Mouse (Mus musculus): Measurements from ENCODE around the gene Wdcp. TPM values are rescaled to one million over a fixed set of nuclear protein-coding genes. Genes with fewer than 3 reads are reported as not detected.

The Wdcp gene
- 11.0 TPM for polyA plus RNA-seq (2017; shearing (Covaris generic))

GRCm38 (mm10) chr12:4842890-4843597 is at the start of gene Wdcp:
Gene Wdcp, plus strand, starts transcription at chr12:4843303.

DNA sequence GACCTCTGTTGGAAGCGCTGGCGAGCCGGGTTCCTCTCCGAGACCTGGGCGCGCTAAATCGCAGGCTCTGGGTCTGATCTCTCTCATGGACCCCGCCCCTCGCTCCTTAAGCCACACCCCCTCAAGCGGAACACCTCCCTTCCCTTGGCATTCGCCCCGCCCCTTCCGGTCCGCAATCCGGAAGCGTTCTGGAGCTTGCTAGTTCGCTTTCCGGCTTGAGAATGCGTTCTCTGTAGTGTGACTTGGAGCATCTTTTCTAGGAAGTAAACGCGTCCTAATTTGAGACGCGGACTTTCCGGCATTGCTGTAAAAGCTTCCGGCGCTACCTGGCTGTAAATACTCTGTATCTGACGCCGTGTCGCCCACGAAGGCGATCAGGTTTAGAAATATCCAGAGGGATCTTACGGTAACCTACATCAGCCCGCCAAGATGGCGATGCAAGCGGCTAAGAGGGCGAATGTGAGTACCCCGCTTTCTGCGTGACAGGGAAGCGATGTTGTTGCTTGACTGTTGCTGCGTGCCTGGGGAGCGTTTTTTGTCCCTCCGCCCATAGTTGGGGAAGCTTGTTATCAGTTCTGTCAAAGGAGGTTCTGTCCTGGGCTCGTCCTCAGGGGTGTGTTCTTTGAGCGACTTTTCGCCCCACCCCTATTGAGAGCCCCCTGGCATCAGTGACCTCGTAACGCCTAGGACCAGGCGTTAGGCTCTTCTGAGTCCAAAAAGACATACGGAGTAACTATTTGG is 25.6 kb upstream of the Wdcp start, which contains the start of gene Sf3b6:
Gene Sf3b6 (plus strand): TSS at position 184 of the 741 bp plus-strand sequence.

DNA sequence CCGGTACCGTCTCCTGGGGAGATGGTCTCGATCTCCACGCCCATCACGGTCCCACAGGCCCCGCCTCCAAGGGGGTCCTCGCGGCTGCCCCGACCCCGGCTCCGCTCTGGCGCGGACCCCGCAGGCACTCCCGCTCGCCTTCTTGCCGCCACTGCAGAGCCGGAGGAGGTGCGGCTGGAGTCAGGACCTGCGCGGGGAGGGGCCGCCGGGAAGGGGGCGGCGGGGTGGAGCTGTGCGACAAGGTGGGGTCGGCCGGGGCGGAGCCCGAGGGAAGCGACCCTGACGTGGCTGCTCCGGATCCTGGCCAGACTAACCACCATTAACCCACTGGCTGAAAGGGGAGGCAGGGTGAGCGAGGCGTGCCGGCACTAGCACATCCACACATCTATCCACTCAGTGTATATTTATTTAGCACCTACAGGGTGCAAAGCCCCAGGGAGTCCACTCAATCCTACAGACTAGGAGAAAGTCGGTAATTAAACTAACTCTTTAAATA is 1.7 kb upstream of the Wdcp start, which contains the start of gene Fkbp1b:
Gene Fkbp1b (minus strand): TSS at position 200 of the 496 bp plus-strand sequence.

GRCm38 (mm10) chr12:4874161-4874927 is 31.2 kb downstream of the Wdcp start, which contains the start of gene Mfsd2b:
Gene Mfsd2b, minus strand, starts transcription at chr12:4874359.

DNA sequence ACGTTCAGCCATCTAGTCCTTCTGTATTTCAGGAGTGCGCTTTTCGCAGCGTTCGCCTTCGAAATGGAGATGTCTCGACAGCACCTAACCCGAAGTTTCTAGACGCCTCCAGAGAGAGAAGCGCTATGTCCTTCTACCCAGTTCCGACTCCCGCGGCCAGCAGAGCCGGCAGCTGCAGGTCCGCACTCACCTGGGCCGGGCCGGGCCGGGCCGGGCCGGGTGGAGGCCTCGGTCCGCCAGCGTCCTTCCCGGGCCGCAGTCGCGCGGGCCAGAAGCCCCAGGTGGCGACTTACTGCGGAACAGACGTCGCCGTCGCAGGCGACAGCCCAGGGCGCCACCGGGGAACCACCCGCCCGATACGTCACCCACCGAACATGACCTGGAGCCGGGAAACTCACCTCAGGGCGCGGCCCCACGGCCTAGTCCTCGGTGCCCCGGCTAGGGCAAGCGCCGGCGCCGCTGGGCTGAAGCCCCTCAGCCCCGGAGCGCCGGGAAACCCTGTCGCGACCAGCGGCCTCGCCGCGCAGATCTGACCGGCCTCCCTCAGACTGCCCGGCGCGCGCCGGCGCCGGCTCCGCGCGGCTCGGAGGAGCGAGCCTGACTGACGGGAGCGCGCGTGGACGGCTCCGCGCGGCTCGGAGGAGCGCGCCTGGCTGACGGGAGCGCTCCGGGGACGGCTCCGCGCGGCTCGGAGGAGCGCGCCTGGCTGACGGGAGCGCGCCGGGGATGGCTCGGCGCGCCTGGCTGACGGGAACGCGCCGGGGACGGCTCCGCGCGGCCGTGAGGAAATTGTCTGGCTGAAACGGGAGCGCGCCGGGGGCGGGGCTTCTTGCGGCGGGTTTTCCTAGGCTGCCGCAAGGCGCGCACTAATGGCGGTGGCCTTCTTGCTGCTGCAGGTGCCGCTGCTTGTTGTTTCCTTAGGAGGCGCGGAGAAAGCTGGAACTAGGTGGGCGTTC is 64.1 kb downstream of the Wdcp start, which contains the start of gene Ubxn2a:
Gene Ubxn2a (minus strand): TSS at position 755 of the 956 bp plus-strand sequence.

Other genes starting within 250 kb of the Wdcp start
- gene Fam228a, start 104.9 kb upstream of the Wdcp start, polyA plus RNA-seq (2017; shearing (Covaris generic)), result 0.20 TPM
- not detected for gene Pfn4, start 74.3 kb upstream of the Wdcp start, polyA plus RNA-seq (2017; shearing (Covaris generic))
- gene Fam228b, start 74.0 kb upstream of the Wdcp start, polyA plus RNA-seq (2017; shearing (Covaris generic)), result not detected
- gene Sf3b6, start 25.8 kb upstream of the Wdcp start, polyA plus RNA-seq (2017; shearing (Covaris generic)), result 415 TPM
- not detected for gene Fkbp1b, start 1.7 kb upstream of the Wdcp start, polyA plus RNA-seq (2017; shearing (Covaris generic))
- gene Mfsd2b, start 31.1 kb downstream of the Wdcp start, polyA plus RNA-seq (2017; shearing (Covaris generic)), result 0.55 TPM
- 14.6 TPM for gene Ubxn2a, start 64.4 kb downstream of the Wdcp start, polyA plus RNA-seq (2017; shearing (Covaris generic))
- gene Atad2b, start 74.0 kb downstream of the Wdcp start, polyA plus RNA-seq (2017; shearing (Covaris generic)), result 8.5 TPM